Mouse (Mus musculus) erythroblast, embryonic 14.5 days (primary cell): ENCODE measurements around the gene Atp1b3.

Experiments used
- GATA1 ChIP-seq: IDR thresholded peaks from 2 replicates; pipeline ENCODE4 v1.6.1; 2012; ENCODE audit warnings: low read length, inconsistent platforms, mixed read lengths
- TAL1 ChIP-seq: IDR thresholded peaks from 3 replicates; pipeline ENCODE4 v1.6.1; 2012; ENCODE audit warnings: low read length, inconsistent platforms, mixed read lengths

DNA sequence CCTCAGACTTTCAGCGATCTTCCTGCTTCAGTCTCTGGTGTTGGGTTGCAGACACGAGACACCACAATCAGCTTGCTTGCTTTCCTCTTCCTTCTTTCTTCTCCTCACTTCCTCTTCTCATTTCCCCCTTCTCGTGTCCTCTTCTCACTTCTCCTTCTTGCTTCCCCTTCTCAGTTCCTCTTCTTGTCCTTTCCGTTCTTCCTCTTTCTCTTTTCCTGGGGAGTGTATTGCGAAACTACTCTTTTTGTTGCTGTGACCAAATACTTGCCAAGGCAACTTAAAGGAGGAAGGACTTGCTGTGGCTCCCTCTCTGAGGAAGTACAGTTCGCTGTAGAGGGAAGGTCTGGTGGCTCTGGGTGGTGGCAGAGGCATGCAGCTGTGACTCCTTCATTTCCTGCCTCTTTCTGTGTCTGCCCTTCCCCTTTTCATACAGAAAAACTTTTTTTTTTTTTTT lies 35.2 kb upstream of the Atp1b3 start:
- TF ChIP-seq GATA1 (no peak), TAL1 (no peak)
